Mouse (Mus musculus) ES-Bruce4 (cell line): Measurements from ENCODE around the gene Sel1l2. TPM values are rescaled to one million over a fixed set of nuclear protein-coding genes. Genes with fewer than 3 reads are reported as not detected.
"Not testable (repeated sequence)": the region's sequence is repeated elsewhere in the genome, so short reads cannot be mapped to it uniquely, and the experiment has no call there.

ENCODE experiments used
- H3K27ac ChIP-seq: 2 replicates; pipeline ENCODE4 v1.5.1; 2012; ENCODE audit warnings: low read length, inconsistent platforms; ENCODE audit not compliant: insufficient read depth
- H3K27me3 ChIP-seq: 2 replicates; pipeline ENCODE4 v1.6.1; 2012; ENCODE audit warnings: mild to moderate bottlenecking, low read length, inconsistent platforms; ENCODE audit not compliant: control insufficient read depth, poor library complexity, insufficient read depth, severe bottlenecking
- H3K36me3 ChIP-seq: 2 replicates; pipeline ENCODE4 v1.6.1; 2012; ENCODE audit warnings: inconsistent platforms, mild to moderate bottlenecking, low read length, moderate library complexity; ENCODE audit not compliant: control insufficient read depth, poor library complexity, insufficient read depth, severe bottlenecking
- H3K4me1 ChIP-seq: one replicate; pipeline ENCODE4 v1.8.1; 2011; ENCODE audit warnings: low read length; ENCODE audit not compliant: control insufficient read depth, insufficient read depth
- H3K4me3 ChIP-seq: 2 replicates; pipeline ENCODE4 v1.5.1; 2011; ENCODE audit warnings: low read depth, mild to moderate bottlenecking, low read length
- H3K9ac ChIP-seq: 2 replicates; pipeline ENCODE4 v1.6.1; 2012; ENCODE audit warnings: low read depth, mild to moderate bottlenecking, inconsistent platforms; ENCODE audit not compliant: poor library complexity, severe bottlenecking
- H3K9me3 ChIP-seq: replicated peaks from 2 replicates; pipeline ENCODE4 v1.6.1; 2012; ENCODE audit warnings: mild to moderate bottlenecking, low read length, inconsistent platforms; ENCODE audit not compliant: control insufficient read depth, poor library complexity, insufficient read depth, severe bottlenecking
- CTCF ChIP-seq: IDR thresholded peaks from one replicate; pipeline ENCODE4 v1.8.1; 2011; ENCODE audit warnings: low read depth, low read length
- EP300 ChIP-seq: IDR thresholded peaks from 2 replicates; pipeline ENCODE4 v1.6.1; 2011; ENCODE audit warnings: low read depth, low read length; ENCODE audit not compliant: insufficient read depth
- POLR2A ChIP-seq: IDR thresholded peaks from one replicate; pipeline ENCODE4 v1.8.1; 2011; ENCODE audit warnings: low read length; ENCODE audit not compliant: insufficient read depth
- polyA plus RNA-seq: library from polyadenylated mRNA; stranded (reverse); fragments of >200 nt; gene quantifications from 2 replicates; pipeline ENCODE4 v1.2.4, GENCODE M21; 2011; ENCODE audit warnings: low read depth; ENCODE audit not compliant: missing spikeins, insufficient read depth, insufficient read length

The Sel1l2 gene
- polyA plus RNA-seq, 1 experiment, result not detected

DNA sequence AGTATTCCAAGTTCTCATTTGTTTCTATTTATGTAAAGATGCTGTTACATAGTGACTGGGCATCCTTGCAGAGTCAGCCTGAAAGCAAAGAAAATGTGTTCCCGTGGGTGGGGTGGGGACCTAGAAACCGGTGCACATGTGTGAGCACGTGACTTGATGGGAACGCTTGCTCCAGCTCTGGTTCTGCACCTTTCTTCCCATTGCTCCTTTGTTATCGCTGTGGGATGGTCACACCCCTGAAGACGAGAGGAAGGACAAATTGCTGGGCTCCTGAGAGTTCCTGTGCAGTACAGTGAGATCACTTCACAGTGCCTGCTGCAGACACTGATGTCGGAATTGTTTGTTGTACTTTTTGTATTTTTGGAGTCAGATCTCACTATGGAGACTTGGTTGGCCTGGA is 185.8 kb downstream of the Sel1l2 start:
- peaks cover 5% of the 10 kb centered on the region for H3K36me3 ChIP-seq
- no peaks in the 10 kb centered on the region for H3K27me3 ChIP-seq

DNA sequence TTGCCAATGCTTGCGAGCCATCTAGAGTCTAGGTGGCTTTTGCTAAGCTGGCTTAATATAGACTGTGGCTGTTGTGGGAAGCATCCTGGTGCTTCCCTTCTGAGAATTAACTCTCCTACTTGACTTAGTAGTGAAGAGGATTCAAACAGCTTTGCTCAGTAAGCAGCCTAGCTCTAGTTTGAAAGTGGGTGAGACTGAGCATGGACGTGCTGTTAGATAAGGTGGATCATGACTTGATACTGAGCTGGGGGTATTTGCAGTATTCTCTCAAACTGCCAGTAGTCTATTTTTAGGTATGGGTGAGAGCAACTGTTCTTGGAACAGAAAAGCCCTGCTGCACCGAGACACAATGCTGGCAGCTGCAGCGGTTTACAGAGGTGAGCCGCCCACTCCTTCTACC is 186.9 kb downstream of the Sel1l2 start:
- TF ChIP-seq EP300, result no peak
- no peak for TF ChIP-seq POLR2A
- TF ChIP-seq CTCF, result no peak

More for the DNA sequence above, 185.8 kb downstream of the Sel1l2 start:
- H3K27ac ChIP-seq, result no peak overlapping the region
- H3K9me3 ChIP-seq, result no peaks in the 10 kb centered on the region
- H3K4me1 ChIP-seq, result no peaks in the 10 kb centered on the region
- no peak overlapping the region for H3K9ac ChIP-seq
- H3K4me3 ChIP-seq, result no peak overlapping the region
- no peak for TF ChIP-seq POLR2A
- no peak for TF ChIP-seq CTCF
- no peak for TF ChIP-seq EP300

DNA sequence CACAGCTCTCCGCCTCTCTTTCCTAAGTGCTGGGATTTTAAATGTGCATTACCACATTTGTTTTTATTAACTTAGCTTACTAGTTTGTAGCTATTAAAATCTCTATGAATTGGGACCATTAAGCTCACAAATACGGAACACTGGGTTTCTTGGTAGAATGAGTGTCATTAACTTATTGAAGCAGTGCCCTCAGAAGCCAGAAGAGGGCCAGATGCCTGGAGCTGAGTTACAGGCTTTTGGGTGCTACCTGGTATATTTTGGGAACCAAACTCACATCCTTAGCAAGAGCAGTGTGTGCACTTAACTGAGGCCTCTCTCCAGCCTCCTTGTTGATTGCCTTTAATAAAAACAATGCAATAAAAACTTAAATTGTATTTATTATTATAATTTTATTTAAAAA is 188.8 kb downstream of the Sel1l2 start:
- no peaks in the 10 kb centered on the region for H3K4me1 ChIP-seq
- H3K27me3 ChIP-seq, result no peaks in the 10 kb centered on the region
- H3K27ac ChIP-seq, result no peak overlapping the region
- peaks cover 5% of the 10 kb centered on the region for H3K36me3 ChIP-seq
- H3K4me3 ChIP-seq, result no peak overlapping the region
- H3K9ac ChIP-seq, result no peak overlapping the region
- no peaks in the 10 kb centered on the region for H3K9me3 ChIP-seq
- TF ChIP-seq EP300 (no peak), POLR2A (no peak), CTCF (no peak)

More for the DNA sequence above, 186.9 kb downstream of the Sel1l2 start:
- Histone ChIP-seq H3K4me3 (no peak overlapping the region), H3K27me3 (no peaks in the 10 kb centered on the region), H3K36me3 (peaks cover 5% of the 10 kb centered on the region), H3K4me1 (no peaks in the 10 kb centered on the region), H3K9ac (no peak overlapping the region), H3K9me3 (no peaks in the 10 kb centered on the region), H3K27ac (no peak overlapping the region)

DNA sequence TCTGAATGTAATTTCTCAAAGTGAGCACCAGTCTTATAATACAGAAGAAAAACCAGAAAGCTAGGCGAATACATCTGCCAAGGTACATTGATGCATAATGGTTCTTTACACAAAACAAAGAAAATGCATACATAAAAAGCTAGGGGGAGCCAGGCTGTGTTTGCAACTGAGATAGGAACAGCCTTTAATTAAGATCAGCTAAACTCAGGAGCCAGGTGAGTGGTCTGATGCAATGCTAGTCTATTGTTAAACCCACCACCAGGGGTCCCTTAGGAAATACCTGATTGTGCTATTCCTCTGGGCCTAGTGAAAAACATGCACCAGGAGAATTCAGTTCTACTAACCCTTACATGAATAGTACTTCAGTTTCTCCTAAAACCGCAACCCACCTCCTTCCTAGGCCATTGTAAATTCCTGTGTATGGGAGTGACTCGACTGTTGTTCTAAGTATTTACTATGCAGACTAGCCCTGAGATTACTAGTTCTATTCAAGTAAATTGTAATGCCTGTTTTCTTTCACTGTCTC is 203.8 kb downstream of the Sel1l2 start:
- not testable (repeated sequence) for H3K36me3 ChIP-seq, H3K4me1 ChIP-seq, H3K27me3 ChIP-seq, H3K9ac ChIP-seq, H3K4me3 ChIP-seq, H3K9me3 ChIP-seq
- peak overlapping the region; percentile 72 for H3K27ac ChIP-seq

Other genes starting within 250 kb of the Sel1l2 start
- gene Gm17374, start 237.7 kb downstream of the Sel1l2 start, polyA plus RNA-seq, result not detected in 2 replicates
- gene Esf1, start 219.1 kb downstream of the Sel1l2 start, polyA plus RNA-seq, result 61.0 and 65.2 TPM in 2 replicates
- gene Ndufaf5, start 219.1 kb downstream of the Sel1l2 start, polyA plus RNA-seq, result 14.9 and 20.5 TPM in 2 replicates
- gene Macrod2, start 5.6 kb upstream of the Sel1l2 start, polyA plus RNA-seq, result 7.6 and 11.9 TPM in 2 replicates